Mouse (Mus musculus) small intestine, adult 2 months (tissue): ENCODE data around the gene Nrp2.

Experiments
- CTCF ChIP-seq: fragments of 200-500 bp; IDR thresholded peaks from 2 replicates; pipeline ENCODE4 v1.5.1; 2012; ENCODE audit warnings: low read depth, mild to moderate bottlenecking, control low read depth, inconsistent platforms, low read length, moderate library complexity, mixed read lengths; ENCODE audit not compliant: insufficient replicate concordance, insufficient read length; ENCODE audit errors: extremely low read depth
- POLR2A ChIP-seq: fragments of 200-500 bp; IDR thresholded peaks from 2 replicates; pipeline ENCODE4 v1.6.1; 2012; ENCODE audit warnings: low read depth, mild to moderate bottlenecking, control low read depth, inconsistent platforms, low read length, moderate library complexity

DNA sequence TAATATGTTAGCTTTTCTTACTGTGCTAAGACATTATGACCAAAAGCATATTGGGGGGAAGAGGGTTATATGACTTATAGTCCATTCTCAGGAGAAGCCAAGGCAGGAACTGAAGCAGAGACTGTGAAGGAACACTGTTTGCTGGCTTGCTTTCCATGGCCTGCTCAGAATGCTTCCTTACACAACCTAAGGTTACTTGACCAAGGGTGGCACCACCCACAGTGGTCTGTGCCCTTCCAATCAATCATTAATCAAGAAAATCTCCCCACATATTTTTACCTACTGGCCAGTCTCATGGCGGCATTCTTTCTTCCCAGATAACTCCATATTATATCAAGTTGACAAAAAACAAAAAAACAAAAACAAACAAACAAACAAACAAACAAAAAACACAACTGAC is 130.3 kb downstream of the Nrp2 start:
- TF ChIP-seq POLR2A: no peak
- TF ChIP-seq CTCF: no peak
